Mouse (Mus musculus) limb, embryonic 14.5 days (tissue): Measurements from ENCODE around the gene Uts2. TPM values are rescaled to one million over a fixed set of nuclear protein-coding genes. Genes with fewer than 3 reads are reported as not detected.

Source experiments
- ATAC-seq: fragments of 200-750 bp; cut with Nextera tagmentation; 2 replicates; pipeline ENCODE4 v1.8.0; 2017; ENCODE audit warnings: low read depth, moderate number of reproducible peaks, moderate TSS enrichment; ENCODE audit not compliant: low FRiP score
- DNase-seq: peaks from one replicate; pipeline ENCODE4 v3.0.0-alpha.2; 2015; ENCODE audit warnings: low spot score
- H3K27ac ChIP-seq: fragments of 300-500 bp; sonication (generic); replicated peaks from 2 replicates; pipeline ENCODE4 v1.5.1; 2014; ENCODE audit warnings: low read depth, mild to moderate bottlenecking, low read length, moderate library complexity, mixed read lengths
- H3K27me3 ChIP-seq: fragments of 300-500 bp; sonication (generic); 2 replicates; pipeline ENCODE4 v1.6.1; 2014; ENCODE audit warnings: low read length, mixed read lengths; ENCODE audit not compliant: control insufficient read depth, insufficient read depth
- H3K36me3 ChIP-seq: fragments of 300-500 bp; sonication (generic); 2 replicates; pipeline ENCODE4 v1.6.1; 2014; ENCODE audit warnings: mild to moderate bottlenecking, low read length, moderate library complexity, mixed read lengths; ENCODE audit not compliant: control insufficient read depth, insufficient read depth
- H3K4me1 ChIP-seq: fragments of 300-500 bp; sonication (generic); 2 replicates; pipeline ENCODE4 v1.6.1; 2014; ENCODE audit warnings: antibody characterized with exemption, low read length, mixed read lengths; ENCODE audit not compliant: control insufficient read depth, insufficient read depth
- H3K4me2 ChIP-seq: fragments of 300-500 bp; sonication (generic); replicated peaks from 2 replicates; pipeline ENCODE4 v1.6.1; 2014; ENCODE audit warnings: low read depth, mild to moderate bottlenecking, low read length, moderate library complexity; ENCODE audit not compliant: severe bottlenecking
- H3K4me3 ChIP-seq: fragments of 300-500 bp; sonication (generic); replicated peaks from 2 replicates; pipeline ENCODE4 v1.5.1; 2014; ENCODE audit warnings: low read length
- H3K9ac ChIP-seq: fragments of 300-500 bp; sonication (generic); 2 replicates; pipeline ENCODE4 v1.6.1; 2014; ENCODE audit warnings: mild to moderate bottlenecking, low read depth, low read length, moderate library complexity; ENCODE audit not compliant: severe bottlenecking
- H3K9me3 ChIP-seq: fragments of 300-500 bp; sonication (generic); 2 replicates; pipeline ENCODE4 v1.6.1; 2016; ENCODE audit warnings: low read length; ENCODE audit not compliant: control insufficient read depth
- POLR2A ChIP-seq: fragments of 200-500 bp; IDR thresholded peaks from 2 replicates; pipeline ENCODE4 v1.8.0; 2012; ENCODE audit warnings: inconsistent platforms, mild to moderate bottlenecking, moderate library complexity, borderline replicate concordance; ENCODE audit not compliant: insufficient read depth, insufficient read length; ENCODE audit errors: extremely low read depth
- WGBS: fragments of 180-500 bp; shearing (Covaris S2); extraction: QIAGEN DNeasy Blood & Tissue Kit; methylation state at CpG from one replicate; pipeline ENCODE4 v1.1.7; 2014; 5-methylcytosine and 5-hydroxymethylcytosine counted together
- polyA plus RNA-seq, 2 experiments: library from polyadenylated mRNA; depleted of rRNA in 1 of 2; stranded (reverse) in 1 of 2; unstranded in 1 of 2; fragments of >200 nt; fragmentation: Nextera tagmentation in 1 of 2; extraction: Ambion mirVana in 1 of 2; gene quantifications; 2 replicates each; pipeline versions ENCODE4 v1.2.1 to v1.2.3; 2012 to 2014

Uts2 gene
- polyA plus RNA-seq, 2 experiments = not detected

GRCm38 (mm10) chr4:151046524-151046923, 49.6 kb downstream of the Uts2 start:
- no peak overlapping the region for H3K27ac ChIP-seq
- peaks cover 41% of the 10 kb centered on the region for H3K36me3 ChIP-seq
- H3K27me3 ChIP-seq = no peaks in the 10 kb centered on the region
- H3K4me1 ChIP-seq = peaks cover 5% of the 10 kb centered on the region; the same call in 1 of the 2 replicates
- no peak for ATAC-seq
- 88% methylated on average over 3 of the region's 3 CpGs for WGBS
- H3K9ac ChIP-seq = no peak overlapping the region
- no peak overlapping the region for H3K4me2 ChIP-seq
- no peaks in the 10 kb centered on the region for H3K9me3 ChIP-seq
- no peak overlapping the region for H3K4me3 ChIP-seq
- no peak for DNase-seq
- TF ChIP-seq POLR2A = no peak

GRCm38 (mm10) chr4:151051162-151051561, 54.3 kb downstream of the Uts2 start:
- no peak overlapping the region for H3K4me3 ChIP-seq
- no peak overlapping the region for H3K4me2 ChIP-seq
- H3K27ac ChIP-seq = no peak overlapping the region
- no peaks in the 10 kb centered on the region for H3K9me3 ChIP-seq
- H3K9ac ChIP-seq = no peak overlapping the region
- WGBS = 93% methylated on average over 1 of the region's 1 CpGs
- H3K4me1 ChIP-seq = no peaks in the 10 kb centered on the region
- no peak for ATAC-seq
- DNase-seq = no peak
- no peaks in the 10 kb centered on the region for H3K27me3 ChIP-seq
- peaks cover 74% of the 10 kb centered on the region for H3K36me3 ChIP-seq
- no peak for TF ChIP-seq POLR2A

Other genes starting within 250 kb of the Uts2 start
- 20.2 and 22.3 TPM in 2 replicates for gene Errfi1, start 143.2 kb upstream of the Uts2 start, polyA plus RNA-seq (2012; rRNA removed)
- gene Errfi1, start 143.2 kb upstream of the Uts2 start, polyA plus RNA-seq (2014; fragmentation: Nextera tagmentation; extraction: Ambion mirVana) = 23.9 and 27.2 TPM in 2 replicates
- 223 and 296 TPM in 2 replicates for gene Park7, start 82.7 kb upstream of the Uts2 start, polyA plus RNA-seq (2012; rRNA removed)
- 415 and 416 TPM in 2 replicates for gene Park7, start 82.7 kb upstream of the Uts2 start, polyA plus RNA-seq (2014; fragmentation: Nextera tagmentation; extraction: Ambion mirVana)
- 0.79 and 0.80 TPM in 2 replicates for gene Tnfrsf9, start 82.5 kb upstream of the Uts2 start, polyA plus RNA-seq (2012; rRNA removed)
- gene Tnfrsf9, start 82.5 kb upstream of the Uts2 start, polyA plus RNA-seq (2014; fragmentation: Nextera tagmentation; extraction: Ambion mirVana) = 0.08 and 0.19 TPM in 2 replicates
- gene Per3, start 47.6 kb downstream of the Uts2 start, polyA plus RNA-seq (2012; rRNA removed) = 7.8 and 10.4 TPM in 2 replicates
- 6.1 and 6.9 TPM in 2 replicates for gene Per3, start 47.6 kb downstream of the Uts2 start, polyA plus RNA-seq (2014; fragmentation: Nextera tagmentation; extraction: Ambion mirVana)
- gene Vamp3, start 60.9 kb downstream of the Uts2 start, polyA plus RNA-seq (2012; rRNA removed) = 93.0 and 94.8 TPM in 2 replicates
- gene Vamp3, start 60.9 kb downstream of the Uts2 start, polyA plus RNA-seq (2014; fragmentation: Nextera tagmentation; extraction: Ambion mirVana) = 50.7 and 55.1 TPM in 2 replicates
- not detected in 2 replicates for gene Gm13090, start 92.5 kb downstream of the Uts2 start, polyA plus RNA-seq (2012; rRNA removed)
- not detected in 2 replicates for gene Gm13090, start 92.5 kb downstream of the Uts2 start, polyA plus RNA-seq (2014; fragmentation: Nextera tagmentation; extraction: Ambion mirVana)